Mouse (Mus musculus) fat pad, adult 2 months (tissue): ENCODE measurements around the gene Vmn1r80.
"Not testable (repeated sequence)": the region's sequence is repeated elsewhere in the genome, so short reads cannot be mapped to it uniquely, and the experiment has no call there.

Experiments used
- DNase-seq: peaks from one replicate; pipeline ENCODE4 v3.0.0-alpha.2; 2011; ENCODE audit warnings: low read depth, low spot score; ENCODE audit errors: extremely low read depth

Vmn1r80 gene

GRCm38 (mm10) chr7:12188986-12189385, at the start of gene Vmn1r80:
TSS of gene Vmn1r80 (plus strand) at chr7:12189286.
- DNase-seq: no peak

- DNase-seq: no peak
Measured at GRCm38 (mm10) chr7:12149957-12150356, 39.1 kb upstream of the Vmn1r80 start, which contains the start of gene Vmn1r78. TSS of gene Vmn1r78 (plus strand) at chr7:12150257.

GRCm38 (mm10) chr7:12156463-12156862, 32.6 kb upstream of the Vmn1r80 start:
- DNase-seq: not testable (repeated sequence)

- DNase-seq: not testable (repeated sequence)
Measured at GRCm38 (mm10) chr7:12170979-12171378, 18.1 kb upstream of the Vmn1r80 start, which contains the start of gene Vmn1r79. TSS of gene Vmn1r79 (plus strand) at chr7:12171279.

- not testable (repeated sequence) for DNase-seq
Measured at GRCm38 (mm10) chr7:12172926-12173325, 16.2 kb upstream of the Vmn1r80 start.

- DNase-seq: no peak
Measured at GRCm38 (mm10) chr7:12204141-12204540, 15.1 kb downstream of the Vmn1r80 start.
